Mouse (Mus musculus) G1E (cell line): Measurements from ENCODE around the gene Rnf181.

Source experiments
- CTCF ChIP-seq: IDR thresholded peaks from 2 replicates; pipeline ENCODE4 v1.5.1; 2012; ENCODE audit warnings: low read depth, low read length, inconsistent platforms, mixed read lengths
- GATA1 ChIP-seq: IDR thresholded peaks from 2 replicates; pipeline ENCODE4 v1.6.1; 2012; ENCODE audit warnings: borderline replicate concordance, low read length, inconsistent platforms, mixed read lengths
- POLR2AphosphoS5 ChIP-seq: IDR thresholded peaks from 2 replicates; pipeline ENCODE4 v1.6.1; 2012; ENCODE audit warnings: low read depth, low read length, inconsistent platforms; ENCODE audit not compliant: insufficient replicate concordance

DNA sequence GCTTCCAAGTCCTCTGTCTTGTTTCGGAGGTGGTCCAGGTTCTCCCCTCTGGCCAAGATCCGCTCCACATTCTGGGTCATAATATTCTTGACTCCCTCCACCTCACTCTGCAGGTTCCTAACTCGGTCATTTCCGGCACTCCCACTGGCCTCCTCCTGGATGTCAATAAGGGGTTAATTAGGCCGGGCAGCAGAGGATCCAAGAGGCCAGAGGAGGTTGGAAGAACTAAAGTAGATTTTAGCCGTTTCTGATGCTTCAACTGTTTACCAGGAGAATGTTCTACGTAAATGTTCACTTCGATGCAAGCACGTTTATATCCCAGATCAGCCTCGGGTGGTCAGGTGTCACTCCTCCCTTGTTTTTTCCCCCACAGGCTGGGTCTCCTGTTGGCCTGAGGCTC, 21.5 kb upstream of the Rnf181 start:
- no peak for TF ChIP-seq CTCF
- TF ChIP-seq GATA1 = no peak
- TF ChIP-seq POLR2AphosphoS5 = no peak
